Mouse (Mus musculus): Measurements from ENCODE around the gene 9130019O22Rik.
"Not testable (repeated sequence)": the region's sequence is repeated elsewhere in the genome, so short reads cannot be mapped to it uniquely, and the experiment has no call there.

The 9130019O22Rik gene
- long read RNA-seq, experiment 1, partial matches to known transcripts: 0 of 3 reads
- long read RNA-seq, experiment 1, other reads (novel, unspliced or antisense): 1 of 3 reads
- long read RNA-seq, experiment 2, partial matches to known transcripts: 0 of 3 reads
- long read RNA-seq, experiment 2, other reads (novel, unspliced or antisense): 2 of 3 reads

- intact Hi-C loops (cut with DNase I): no loop called here
Observed at GRCm38 (mm10) chr7:127386641-127387392, at the start of gene 9130019O22Rik. Gene 9130019O22Rik, minus strand, starts transcription at chr7:127387166.

- intact Hi-C loops (cut with DNase I): no loop called here
Observed at GRCm38 (mm10) chr7:127435206-127435605, 48.2 kb upstream of the 9130019O22Rik start.

DNA sequence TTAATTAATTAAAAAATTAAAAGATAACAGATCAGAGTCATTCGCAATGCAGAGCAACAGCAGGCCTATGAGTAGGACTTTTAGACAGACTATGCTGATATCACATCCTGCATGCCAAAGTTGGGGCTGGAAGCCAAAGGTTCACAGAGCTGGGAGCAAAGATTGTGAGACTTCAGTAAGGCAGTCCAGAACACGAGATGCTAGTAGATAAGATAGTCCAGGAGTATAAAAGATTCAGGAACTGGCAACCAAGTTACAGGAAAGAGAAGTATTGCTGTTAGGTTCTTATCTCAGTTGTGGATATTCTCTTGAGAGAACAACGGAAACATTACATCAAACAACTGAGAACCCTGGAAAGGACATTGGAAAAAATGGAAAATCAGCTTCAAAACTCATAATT, 39.4 kb upstream of the 9130019O22Rik start:
- intact Hi-C loops (cut with DNase I): no loop called here

DNA sequence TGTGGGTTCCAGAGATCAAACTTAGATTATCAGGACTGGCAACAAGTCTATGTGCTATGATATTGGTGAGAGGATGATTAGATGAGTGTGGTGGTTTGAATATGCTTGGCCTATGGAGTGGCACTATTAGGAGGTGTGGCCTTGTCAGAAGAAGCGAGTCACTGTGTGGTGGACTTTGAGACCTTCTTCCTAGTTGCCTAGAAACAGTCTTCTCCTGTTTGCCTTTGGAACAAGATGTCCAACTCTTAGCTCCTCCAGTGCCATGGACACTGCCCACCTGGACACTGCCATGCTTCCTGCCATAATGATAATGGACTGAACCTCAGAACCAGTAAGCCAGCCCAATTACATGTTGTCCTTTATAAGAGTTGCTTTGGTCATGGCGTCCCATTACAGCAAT, 38.9 kb upstream of the 9130019O22Rik start:
- intact Hi-C loops (cut with DNase I): no loop called here

- intact Hi-C loops (cut with DNase I): no loop called here
Observed at GRCm38 (mm10) chr7:127425291-127425690, 38.3 kb upstream of the 9130019O22Rik start.

DNA sequence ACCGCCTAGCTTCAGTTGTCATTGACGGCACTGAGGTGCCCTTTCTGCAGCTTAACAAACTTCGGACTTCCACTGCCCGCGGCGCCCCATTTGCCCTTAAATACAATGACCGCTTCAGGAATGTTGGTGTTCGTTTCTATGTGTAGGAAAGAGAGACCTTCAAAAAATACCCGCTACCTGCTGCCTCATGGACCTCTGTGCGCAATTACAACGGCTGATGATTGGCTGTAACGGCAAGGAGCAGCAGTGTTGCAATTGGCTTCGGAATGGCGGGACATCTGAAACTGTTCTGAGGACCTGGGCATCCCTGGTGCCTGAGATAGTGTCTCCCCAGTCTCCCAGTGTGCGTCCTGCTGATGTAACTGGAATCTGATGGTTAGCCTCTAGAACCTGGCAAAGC, 35.3 kb upstream of the 9130019O22Rik start:
- intact Hi-C loops (cut with DNase I): no loop called here

DNA sequence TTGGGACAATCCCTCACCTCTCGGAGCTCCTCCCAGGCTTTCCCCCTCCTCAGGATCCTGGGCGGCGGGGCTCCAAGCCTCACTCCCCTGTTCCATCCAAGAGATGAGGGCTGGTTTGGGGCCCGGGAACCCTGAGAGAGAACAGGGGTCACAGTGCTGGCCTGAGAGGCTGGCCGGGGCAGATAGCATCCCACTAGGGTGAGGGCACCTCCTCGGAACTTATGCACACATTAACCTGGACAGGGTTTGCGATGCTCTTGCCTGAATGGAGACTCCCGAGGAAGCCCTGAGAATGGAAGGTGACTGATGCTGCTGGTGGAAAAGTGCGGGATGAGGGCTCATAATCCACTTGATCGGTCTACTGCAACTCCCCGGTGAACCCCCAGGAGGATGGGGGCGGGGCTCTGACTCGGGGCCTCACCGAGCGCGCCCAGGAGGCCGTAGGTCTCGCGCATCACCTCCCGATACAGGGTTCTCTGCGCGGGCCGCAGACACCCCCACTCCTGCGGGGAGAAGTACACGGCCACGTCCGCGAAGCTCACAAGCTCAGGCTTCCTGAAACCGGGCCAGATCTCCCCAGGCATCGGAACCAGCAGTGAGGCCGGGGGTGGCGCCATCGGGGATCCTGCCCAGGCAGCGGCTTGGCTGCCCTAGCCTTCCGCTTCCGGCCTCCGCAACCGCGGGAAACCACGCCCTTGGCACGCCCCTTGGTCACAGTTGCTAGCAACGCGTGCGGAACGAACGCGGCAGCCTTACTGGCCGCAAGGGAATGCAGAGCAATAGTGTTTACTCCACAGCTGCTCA, 34.6 kb upstream of the 9130019O22Rik start, which contains the start of gene Zfp688:
Gene Zfp688 (minus strand): TSS at position 681 of the 804 bp plus-strand sequence.
- intact Hi-C loops (cut with DNase I): no loop called here

- intact Hi-C loops (cut with DNase I): no loop called here
Observed at GRCm38 (mm10) chr7:127411418-127411817, 24.5 kb upstream of the 9130019O22Rik start.

GRCm38 (mm10) chr7:127406002-127406987, 19.3 kb upstream of the 9130019O22Rik start, which contains the start of gene Zfp764:
Gene Zfp764, minus strand, starts transcription at chr7:127406822.
- intact Hi-C loops (cut with DNase I): not testable (repeated sequence)

- intact Hi-C loops (cut with DNase I): loop anchor here (5.0 kb wide), 1 partner anchor 42 kb away; no protein-coding TSS in a partner anchor
Observed at GRCm38 (mm10) chr7:127404101-127404500, 17.1 kb upstream of the 9130019O22Rik start.

GRCm38 (mm10) chr7:127402980-127403379, 16.0 kb upstream of the 9130019O22Rik start:
- intact Hi-C loops (cut with DNase I): loop anchor here (5.0 kb wide), 1 partner anchor 41 kb away; no protein-coding TSS in a partner anchor

GRCm38 (mm10) chr7:127400355-127400754, 13.4 kb upstream of the 9130019O22Rik start:
- intact Hi-C loops (cut with DNase I): loop anchor here (5.0 kb wide), 1 partner anchor 38 kb away; no protein-coding TSS in a partner anchor

GRCm38 (mm10) chr7:127393944-127394333, 7.0 kb upstream of the 9130019O22Rik start:
- intact Hi-C loops (cut with DNase I): no loop called here

GRCm38 (mm10) chr7:127393157-127393943, 6.4 kb upstream of the 9130019O22Rik start, which contains the start of gene E430018J23Rik:
Gene E430018J23Rik, minus strand, starts transcription at chr7:127393629.
- intact Hi-C loops (cut with DNase I): no loop called here

- intact Hi-C loops (cut with DNase I): no loop called here
Observed at GRCm38 (mm10) chr7:127392251-127392824, 5.4 kb upstream of the 9130019O22Rik start.

GRCm38 (mm10) chr7:127391538-127391937, 4.6 kb upstream of the 9130019O22Rik start:
- intact Hi-C loops (cut with DNase I): no loop called here

GRCm38 (mm10) chr7:127390306-127390705, 3.3 kb upstream of the 9130019O22Rik start:
- intact Hi-C loops (cut with DNase I): no loop called here

GRCm38 (mm10) chr7:127388201-127388600, 1.2 kb upstream of the 9130019O22Rik start:
- intact Hi-C loops (cut with DNase I): not testable (repeated sequence)

GRCm38 (mm10) chr7:127385560-127385959, 1.4 kb downstream of the 9130019O22Rik start:
- intact Hi-C loops (cut with DNase I): not testable (repeated sequence)

All from adrenal gland (tissue).